Mouse (Mus musculus): ENCODE results near the gene Kcne1.
A peak's percentile ranks its signal among the peaks of the same experiment; 100 is the strongest.

The Kcne1 gene

DNA sequence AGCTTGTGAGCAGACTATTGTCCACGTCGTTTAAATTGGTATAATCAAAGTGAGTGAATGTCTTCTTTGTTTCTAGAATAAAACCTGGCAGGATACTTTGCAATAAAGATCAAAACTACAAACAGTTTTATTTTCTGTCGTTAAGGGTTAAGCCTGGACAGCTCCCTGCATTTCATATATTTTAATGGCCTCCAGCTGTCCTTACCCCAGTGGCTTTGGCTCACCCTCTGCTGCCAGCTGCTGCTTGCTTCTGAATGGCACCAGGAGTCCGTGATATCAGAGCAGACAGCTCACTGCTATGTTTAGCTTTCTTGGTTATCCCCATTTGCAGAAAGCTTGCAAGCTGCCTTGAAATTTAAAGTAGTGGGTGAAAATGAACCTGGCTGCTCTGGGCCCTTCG lies 57.3 kb downstream of the Kcne1 start:
- no peak for TF ChIP-seq GATA4 (IDR thresholded peaks at IDR 0.05; ENCODE audit: insufficient replicate concordance, low read length)

DNA sequence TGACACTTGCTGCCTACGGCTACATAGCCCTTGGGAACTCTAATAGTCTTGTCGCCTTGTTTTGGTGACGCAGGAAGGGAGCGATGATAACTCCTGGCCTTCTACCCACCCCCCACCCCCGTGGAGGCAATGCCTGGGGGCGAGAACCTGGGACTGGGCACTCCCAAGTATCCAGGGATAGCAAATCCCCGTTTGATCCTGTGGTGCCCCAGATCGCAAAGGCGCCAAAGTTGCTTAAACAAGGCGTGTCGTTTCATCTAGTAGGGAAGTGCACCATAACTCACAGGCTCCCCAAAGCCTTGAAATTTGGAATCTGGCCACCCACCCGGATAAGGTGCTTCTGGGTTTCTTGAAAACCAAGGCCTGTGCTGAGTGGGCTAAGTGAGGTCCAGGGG lies 57.9 kb downstream of the Kcne1 start:
- TF ChIP-seq GATA4 (IDR thresholded peaks at IDR 0.05; ENCODE audit: insufficient replicate concordance, low read length): no peak

DNA sequence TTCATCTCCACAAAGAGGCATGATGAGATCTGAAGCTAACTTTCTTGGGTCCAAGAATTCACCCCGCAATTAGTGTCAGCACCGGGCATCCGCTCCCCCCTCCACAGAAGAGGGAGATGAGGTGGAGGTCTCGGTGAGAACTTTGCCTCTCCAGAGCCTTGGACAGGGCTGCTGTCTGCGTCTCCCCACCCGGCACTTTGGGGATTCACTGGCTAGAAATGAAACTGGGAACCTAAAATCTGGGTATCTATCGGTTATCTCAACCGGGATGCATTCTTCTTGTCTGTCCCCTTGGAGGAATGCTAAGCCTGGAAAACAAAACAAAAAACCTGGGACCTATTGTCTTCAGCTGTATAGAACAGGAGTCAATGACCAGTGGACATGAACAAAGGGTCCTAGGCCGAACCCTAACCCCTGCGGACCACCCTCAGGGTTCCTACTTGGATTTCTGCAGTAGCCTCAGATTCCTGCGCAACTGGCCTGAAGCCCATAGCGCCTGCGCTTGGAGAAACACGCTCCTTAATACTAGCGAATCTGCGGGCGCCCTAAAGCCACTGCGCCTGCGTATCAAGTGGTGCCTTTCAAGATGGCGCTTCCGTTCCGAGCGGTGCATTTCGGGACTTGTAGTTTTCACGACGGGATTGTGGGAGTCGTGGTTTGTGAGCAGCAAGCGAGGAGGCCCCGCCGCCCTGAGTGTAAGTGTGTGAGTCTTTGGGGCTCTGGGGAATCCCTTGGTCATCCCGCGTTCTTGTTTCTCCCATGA lies 58.4 kb downstream of the Kcne1 start, which contains the start of gene Smim11:
Gene Smim11, plus strand, starts transcription at position 638 of the 763 bp plus-strand sequence.
- TF ChIP-seq GATA4 (IDR thresholded peaks at IDR 0.05; ENCODE audit: insufficient replicate concordance, low read length): peak; percentile 98
